Mouse (Mus musculus) ES-E14 (cell line): ENCODE measurements around the gene Fcor.

ENCODE experiments used
- CHD2 ChIP-seq: IDR thresholded peaks from 2 replicates; pipeline ENCODE4 v1.6.1; 2014; ENCODE audit warnings: mild to moderate bottlenecking, low read depth, low read length, inconsistent platforms
- MAFK ChIP-seq: IDR thresholded peaks from 2 replicates; pipeline ENCODE4 v1.6.1; 2014; ENCODE audit warnings: mild to moderate bottlenecking, low read depth, low read length, inconsistent platforms; ENCODE audit not compliant: insufficient read depth
- ZC3H11A ChIP-seq: IDR thresholded peaks from 2 replicates; pipeline ENCODE4 v1.6.1; 2012; ENCODE audit warnings: low read depth, mild to moderate bottlenecking, inconsistent platforms, low read length, borderline replicate concordance

DNA sequence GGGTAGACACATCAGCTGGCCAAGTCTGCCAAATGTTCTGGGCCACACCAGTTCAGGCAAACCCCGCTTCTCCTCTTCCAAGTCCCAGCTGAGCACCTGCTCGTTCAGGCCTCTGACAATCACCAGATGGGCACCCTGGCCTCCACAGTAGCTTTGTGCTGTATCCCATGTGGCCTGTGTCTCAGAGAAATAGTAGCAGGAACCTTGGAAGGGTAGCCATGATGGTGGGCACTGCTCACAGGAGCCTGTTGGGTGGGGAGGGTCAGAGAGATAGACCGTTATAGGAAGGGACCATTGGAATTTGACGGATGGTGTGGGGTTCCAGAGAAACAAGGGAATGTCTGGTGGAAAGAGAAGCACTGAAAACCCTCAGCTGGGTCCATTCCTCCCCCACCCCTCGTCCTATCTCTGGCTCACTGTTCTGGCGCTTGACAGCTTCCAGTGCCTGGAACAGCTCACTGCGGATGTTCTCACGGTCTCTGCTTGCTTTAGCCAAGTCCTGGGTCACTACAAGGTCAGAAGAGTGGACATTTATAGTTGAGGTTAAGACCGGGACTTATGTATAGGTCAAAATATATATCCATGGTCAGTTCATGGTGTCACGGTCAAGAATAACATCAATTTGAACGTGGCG is 45.3 kb upstream of the Fcor start:
- TF ChIP-seq CHD2, result no peak
- TF ChIP-seq MAFK, result no peak
- TF ChIP-seq ZC3H11A, result no peak
